9 mouse cellular contexts compared by ENCODE assay signal in genomic region chr2:53007142-53007541, GRCm38 (mm10).
DNase-seq lines count a peak whose midpoint lies in the region; ATAC-seq and TF ChIP-seq lines count a peak whose summit lies in the region.
"Had no signal": no experiment of that assay in that cellular context is flagged by ENCODE, and none has a peak within 500 bp of the region (broad histone marks: within the 10 kb centered on the region; RNA-seq: fewer than 3 reads in every experiment).

No protein-coding gene starts in this region.

- H3K36me3 ChIP-seq in hindbrain, postnatal 0 days (ENCODE audit: insufficient read depth, low read length), result no peaks in the 10 kb centered on the region
- no peaks in the 10 kb centered on the region for H3K36me3 ChIP-seq in midbrain, postnatal 0 days (ENCODE audit: insufficient read depth, low read length)
- H3K36me3 ChIP-seq: limb, embryonic 15.5 days had no signal

- TF ChIP-seq CTCF in embryonic fibroblast, embryonic 13.5 days (IDR thresholded peaks at IDR 0.05; ENCODE audit: borderline replicate concordance, insufficient read depth, low read length), result peak; percentile 46; the same call in 1 of the 2 replicates
- TF ChIP-seq CTCF in hindbrain, postnatal 0 days (IDR thresholded peaks at IDR 0.05; ENCODE audit: low read depth), result peak; percentile 78
- peak; percentile 72 for TF ChIP-seq CTCF in midbrain, postnatal 0 days (IDR thresholded peaks at IDR 0.05)

- intact Hi-C loops in left cerebral cortex, postnatal 14 days (cut with DNase I), result loop anchor here (5.0 kb wide), 1 partner anchor 75 kb away; no protein-coding TSS in a partner anchor

- no peak overlapping the region for H3K27ac ChIP-seq in embryonic fibroblast, embryonic 13.5 days (ENCODE audit: insufficient read depth, low read length)
- no peak overlapping the region for H3K27ac ChIP-seq in hindbrain, postnatal 0 days
- no peak overlapping the region for H3K27ac ChIP-seq in midbrain, postnatal 0 days (ENCODE audit: low read depth, low read length)
- H3K27ac ChIP-seq: limb, embryonic 15.5 days had no signal

- no peak overlapping the region for H3K4me3 ChIP-seq in embryonic fibroblast, embryonic 13.5 days (ENCODE audit: insufficient read depth, low read length)
- no peak overlapping the region for H3K4me3 ChIP-seq in hindbrain, postnatal 0 days (ENCODE audit: low read length)
- no peak overlapping the region for H3K4me3 ChIP-seq in midbrain, postnatal 0 days (ENCODE audit: low read depth, low read length)
- H3K4me3 ChIP-seq: limb, embryonic 15.5 days had no signal

- 15% methylated on average over 5 of the region's 5 CpGs for WGBS in hindbrain, postnatal 0 days
- 19% methylated on average over 5 of the region's 5 CpGs for WGBS in midbrain, postnatal 0 days

- ATAC-seq in hindbrain, postnatal 0 days, result 0 out of 2 replicates have a peak, but pooled peaks have one; percentile 28
- no peak for ATAC-seq in midbrain, postnatal 0 days (ENCODE audit: low FRiP score)

- no peak overlapping the region for H3K4me2 ChIP-seq in hindbrain, postnatal 0 days (ENCODE audit: low read depth, low read length)
- H3K4me2 ChIP-seq in midbrain, postnatal 0 days (ENCODE audit: low read depth, low read length, poor library complexity, severe bottlenecking), result no peak overlapping the region
- H3K4me2 ChIP-seq: limb, embryonic 15.5 days had no signal

- H3K4me1 ChIP-seq in embryonic fibroblast, embryonic 13.5 days (ENCODE audit: control insufficient read depth, insufficient read depth, low read length), result no peaks in the 10 kb centered on the region
- H3K4me1 ChIP-seq in hindbrain, postnatal 0 days (ENCODE audit: insufficient read depth, low read length), result peaks cover 6% of the 10 kb centered on the region; the same call in 1 of the 2 replicates
- peaks cover 4% of the 10 kb centered on the region; the same call in 1 of the 2 replicates for H3K4me1 ChIP-seq in midbrain, postnatal 0 days (ENCODE audit: insufficient read depth, low read length)

- no peaks in the 10 kb centered on the region for H3K9me3 ChIP-seq in hindbrain, postnatal 0 days (ENCODE audit: low read length)
- no peaks in the 10 kb centered on the region for H3K9me3 ChIP-seq in midbrain, postnatal 0 days (ENCODE audit: low read length)
- H3K9me3 ChIP-seq: limb, embryonic 15.5 days had no signal

- peak; percentile 69 for DNase-seq in layer of hippocampus, adult 11-12 months (ENCODE audit: low spot score)
- DNase-seq in layer of hippocampus, adult 9-10 months (ENCODE audit: low spot score), result no peak
- peak; percentile 18 to 45 for DNase-seq in adrenal gland, postnatal 4 days (ENCODE audit: low spot score in 2 of 2)
- peak; percentile 72 for DNase-seq in hindbrain, postnatal 0 days (ENCODE audit: low spot score)
- DNase-seq in left cerebral cortex, postnatal 14 days (ENCODE audit: low spot score in 2 of 2), result peak; percentile 52 to 69
- peak; percentile 67 for DNase-seq in midbrain, postnatal 0 days (ENCODE audit: low spot score)
- peak; percentile 14 to 73 for DNase-seq in thymus, postnatal 10 days (ENCODE audit: low spot score in 2 of 2)

- H3K27me3 ChIP-seq in hindbrain, postnatal 0 days (ENCODE audit: insufficient read depth, low read length), result no peaks in the 10 kb centered on the region
- no peaks in the 10 kb centered on the region for H3K27me3 ChIP-seq in midbrain, postnatal 0 days (ENCODE audit: insufficient read depth, low read length)
- H3K27me3 ChIP-seq: limb, embryonic 15.5 days had no signal

- no peak for TF ChIP-seq POLR2A in embryonic fibroblast, embryonic 13.5 days (IDR thresholded peaks at IDR 0.05; ENCODE audit: low read depth, low read length)

- H3K9ac ChIP-seq in hindbrain, postnatal 0 days (replicated peaks; ENCODE audit: low read length), result no peak overlapping the region
- no peak overlapping the region for H3K9ac ChIP-seq in midbrain, postnatal 0 days (replicated peaks; ENCODE audit: low read length, poor library complexity, severe bottlenecking)
- H3K9ac ChIP-seq: limb, embryonic 15.5 days had no signal
